Mouse (Mus musculus) liver, adult 2 months (tissue): ENCODE measurements at regions not wholly inside any gene's neighbourhood (a gene's known extent, or its start where the extent isn't known, plus 50 kb on each side); places are given as distances from the start of the nearest gene placed in this dataset.

Source experiments
- CTCF ChIP-seq: fragments of 200-500 bp; IDR thresholded peaks from 2 replicates; pipeline ENCODE4 v1.5.1; 2011; ENCODE audit warnings: low read depth, low read length, control low read depth
- POLR2A ChIP-seq: fragments of 200-500 bp; IDR thresholded peaks from 2 replicates; pipeline ENCODE4 v1.6.1; 2011; ENCODE audit warnings: low read length, control low read depth; ENCODE audit not compliant: insufficient read depth; ENCODE audit errors: extremely low read depth

- TF ChIP-seq CTCF (no peak), POLR2A (no peak)
These were observed 167.5 kb downstream of the 3100002H09Rik start for GRCm38 (mm10) chr4:124443130-124443503.
